Mouse (Mus musculus) retina, adult 2 months (tissue): Measurements from ENCODE around the gene Tmem256.
"Not testable (repeated sequence)": the region's sequence is repeated elsewhere in the genome, so short reads cannot be mapped to it uniquely, and the experiment has no call there.

Experiments
- DNase-seq: peaks from one replicate; pipeline ENCODE4 v3.0.0-alpha.2; 2012; ENCODE audit warnings: low read depth, low spot score

Tmem256 gene

GRCm38 (mm10) chr11:69854680-69855079 lies 16.4 kb downstream of the Tmem256 start:
- DNase-seq: no peak

- DNase-seq: no peak
These were observed 17.0 kb downstream of the Tmem256 start for GRCm38 (mm10) chr11:69855347-69855746.

- no peak for DNase-seq
These were observed 20.0 kb downstream of the Tmem256 start, which contains the start of gene Tnk1 for GRCm38 (mm10) chr11:69858113-69858998. Gene Tnk1 (minus strand): TSS chr11:69858730.

- not testable (repeated sequence) for DNase-seq
These were observed 25.4 kb downstream of the Tmem256 start for GRCm38 (mm10) chr11:69863729-69864128.

GRCm38 (mm10) chr11:69864138-69864860 lies 26.0 kb downstream of the Tmem256 start:
- DNase-seq: no peak

- no peak for DNase-seq
These were observed 27.2 kb downstream of the Tmem256 start for GRCm38 (mm10) chr11:69865561-69865960.

GRCm38 (mm10) chr11:69867335-69867734 lies 29.0 kb downstream of the Tmem256 start:
- no peak for DNase-seq

GRCm38 (mm10) chr11:69870289-69871069 lies 32.2 kb downstream of the Tmem256 start:
- DNase-seq: no peak

GRCm38 (mm10) chr11:69871822-69872221 lies 33.5 kb downstream of the Tmem256 start:
- no peak for DNase-seq

GRCm38 (mm10) chr11:69872451-69872850 lies 34.1 kb downstream of the Tmem256 start:
- DNase-seq: no peak

- DNase-seq: no peak
These were observed 37.9 kb downstream of the Tmem256 start for GRCm38 (mm10) chr11:69876186-69876585.

GRCm38 (mm10) chr11:69876867-69877266 lies 38.6 kb downstream of the Tmem256 start:
- peak; percentile 60 for DNase-seq

GRCm38 (mm10) chr11:69877878-69878277 lies 39.6 kb downstream of the Tmem256 start, which contains the start of gene Tmem95:
Gene Tmem95 (minus strand): TSS chr11:69878018.
- DNase-seq: no peak

- DNase-seq: no peak
These were observed 40.1 kb downstream of the Tmem256 start for GRCm38 (mm10) chr11:69878399-69878798.

GRCm38 (mm10) chr11:69878952-69879351 lies 40.6 kb downstream of the Tmem256 start:
- DNase-seq: no peak

- no peak for DNase-seq
These were observed 41.4 kb downstream of the Tmem256 start for GRCm38 (mm10) chr11:69879711-69880110.

- no peak for DNase-seq
These were observed 42.2 kb downstream of the Tmem256 start for GRCm38 (mm10) chr11:69880506-69880852.

- DNase-seq: no peak
These were observed 42.7 kb downstream of the Tmem256 start, which contains the start of gene Kctd11 for GRCm38 (mm10) chr11:69880853-69881603. Gene Kctd11 (minus strand): TSS chr11:69881406.

GRCm38 (mm10) chr11:69881787-69882670 lies 43.7 kb downstream of the Tmem256 start:
- DNase-seq: no peak

GRCm38 (mm10) chr11:69883066-69883465 lies 44.8 kb downstream of the Tmem256 start:
- no peak for DNase-seq
